Mouse (Mus musculus): ENCODE data around the gene Pdzph1.

- TF ChIP-seq USF1 (IDR thresholded peaks at IDR 0.05; ENCODE audit: low read depth) (no peak), POLR2A (IDR thresholded peaks at IDR 0.05; ENCODE audit: insufficient read length, low read depth) (no peak), POLR2AphosphoS2 (IDR thresholded peaks at IDR 0.05; ENCODE audit: insufficient read length, low read depth) (no peak), MYOG (IDR thresholded peaks at IDR 0.05; ENCODE audit: control insufficient read depth in 1 of 3, insufficient read depth in 1 of 3, insufficient read length in 2 of 3, low read depth in 2 of 3) (no peak), MAX (IDR thresholded peaks at IDR 0.05; ENCODE audit: low read depth) (no peak), TCF12 (IDR thresholded peaks at IDR 0.05; ENCODE audit: insufficient read depth, poor library complexity, severe bottlenecking) (no peak), E2F4 (IDR thresholded peaks at IDR 0.05; ENCODE audit: insufficient read depth) (no peak), MYOD1 (IDR thresholded peaks at IDR 0.05; ENCODE audit: control insufficient read depth in 1 of 3, insufficient read length in 2 of 3, low read depth in 2 of 3) (no peak), SRF (IDR thresholded peaks at IDR 0.05; ENCODE audit: control insufficient read depth, insufficient read length, low read depth) (no peak), CEBPB (IDR thresholded peaks at IDR 0.05; ENCODE audit: insufficient read depth, poor library complexity, severe bottlenecking) (no peak), REST (IDR thresholded peaks at IDR 0.05; ENCODE audit: insufficient read depth, insufficient read length) (no peak), TCF3 (IDR thresholded peaks at IDR 0.05; ENCODE audit: insufficient read length, low read depth) (no peak)
These were observed 71.2 kb downstream of the Pdzph1 start for GRCm38 (mm10) chr17:58919927-58920326.

Data from myocyte (in vitro differentiated cells).